Mouse (Mus musculus): ENCODE measurements around the gene Tstd2.

GRCm38 (mm10) chr4:46129311-46130004 is 9.0 kb downstream of the Tstd2 start:
- TF ChIP-seq EP300 (IDR thresholded peaks at IDR 0.05) (no peak), CTCF (IDR thresholded peaks at IDR 0.05) (no peak)

All from lung, postnatal 0 days (tissue).